Mouse (Mus musculus) thymus, postnatal 25 days (tissue): Measurements from ENCODE around the gene Nmnat3.

ENCODE experiments used
- DNase-seq: peaks from one replicate; pipeline ENCODE4 v3.0.0; 2022

Nmnat3 gene

DNA sequence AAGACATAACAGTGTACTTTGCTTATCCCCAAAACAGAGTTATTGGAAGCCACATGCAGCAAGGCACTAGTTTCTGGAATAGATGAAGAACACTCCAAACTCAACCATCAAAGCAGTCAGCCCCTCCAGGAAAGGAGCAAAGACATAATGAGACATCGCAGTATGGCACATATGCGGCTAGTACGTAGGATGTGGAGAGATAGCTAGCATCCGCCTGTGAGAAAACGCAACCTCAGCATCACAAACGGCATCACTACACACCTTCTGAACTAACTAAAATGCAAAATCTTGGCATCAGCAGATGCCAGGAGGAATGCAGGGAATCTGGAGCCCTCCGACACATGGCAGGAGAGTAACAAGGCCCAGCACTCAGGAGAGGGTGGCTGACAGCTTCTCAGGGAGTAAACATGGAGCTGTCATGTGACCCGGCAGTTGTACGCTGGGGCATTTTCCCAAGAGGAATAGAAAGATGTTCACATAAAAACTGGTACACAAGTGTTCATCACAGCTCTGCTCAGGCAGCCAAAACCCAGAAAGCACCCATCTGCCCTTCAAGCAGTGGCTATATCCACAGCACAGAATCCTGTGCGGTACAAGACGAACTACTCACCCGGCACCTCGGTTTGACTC is 80.2 kb downstream of the Nmnat3 start:
- no peak for DNase-seq

DNA sequence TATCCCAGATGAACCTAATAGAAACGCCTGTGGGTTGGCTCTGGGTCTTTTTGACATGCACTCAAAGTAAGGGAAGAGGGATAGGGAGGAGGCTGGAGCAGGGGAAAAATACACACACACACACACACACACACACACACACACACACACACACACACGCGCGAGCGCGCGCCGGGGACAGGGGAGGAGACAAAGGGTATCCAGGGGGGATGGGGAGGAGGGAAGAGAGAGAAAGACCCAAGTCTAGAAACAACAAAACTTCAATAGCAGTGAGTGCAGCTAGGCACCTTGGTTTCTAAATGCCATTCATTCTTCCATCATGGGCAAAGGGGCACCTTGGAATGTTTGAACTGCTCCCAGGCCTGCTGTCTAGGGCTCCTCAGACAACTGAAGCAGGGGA is 82.5 kb downstream of the Nmnat3 start:
- DNase-seq, result no peak

DNA sequence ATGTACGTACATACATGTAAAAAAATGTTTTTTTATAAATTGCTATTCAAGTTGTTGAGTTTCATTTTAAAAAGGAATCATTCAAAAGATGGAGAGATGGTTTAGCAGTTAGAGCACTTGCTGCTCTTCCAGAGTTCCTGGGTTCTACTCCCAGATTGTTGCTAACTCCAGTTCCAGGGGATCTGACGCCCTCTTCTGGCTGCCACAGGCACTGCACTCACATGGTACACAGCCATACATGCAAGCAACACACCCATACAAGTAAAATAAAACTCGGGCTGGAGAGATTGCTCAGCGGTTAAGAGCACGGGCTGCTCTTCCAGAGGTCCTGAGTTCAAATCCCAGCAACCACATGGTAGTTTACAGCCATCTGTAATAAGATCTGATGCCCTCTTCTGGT is 86.1 kb downstream of the Nmnat3 start:
- DNase-seq, result no peak

DNA sequence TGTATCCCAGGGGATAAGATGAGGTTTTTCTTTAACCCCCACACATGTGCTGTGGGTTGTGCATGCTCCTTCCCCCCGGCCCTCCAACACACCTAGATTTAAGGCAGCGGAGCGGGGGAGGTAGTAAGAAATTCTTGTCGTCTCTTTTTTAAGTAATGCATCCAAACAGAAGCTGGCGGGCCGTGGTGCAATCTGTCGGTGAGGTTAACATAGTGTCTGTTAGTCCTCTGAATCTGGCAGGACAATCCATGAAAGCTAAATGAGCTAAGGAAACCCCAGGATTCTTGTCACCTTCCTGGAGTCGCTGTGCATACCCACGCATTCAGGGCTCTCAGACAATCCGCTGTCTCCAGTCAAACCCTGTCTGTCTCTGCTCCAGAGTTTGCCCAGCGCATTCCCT is 87.7 kb downstream of the Nmnat3 start:
- no peak for DNase-seq

DNA sequence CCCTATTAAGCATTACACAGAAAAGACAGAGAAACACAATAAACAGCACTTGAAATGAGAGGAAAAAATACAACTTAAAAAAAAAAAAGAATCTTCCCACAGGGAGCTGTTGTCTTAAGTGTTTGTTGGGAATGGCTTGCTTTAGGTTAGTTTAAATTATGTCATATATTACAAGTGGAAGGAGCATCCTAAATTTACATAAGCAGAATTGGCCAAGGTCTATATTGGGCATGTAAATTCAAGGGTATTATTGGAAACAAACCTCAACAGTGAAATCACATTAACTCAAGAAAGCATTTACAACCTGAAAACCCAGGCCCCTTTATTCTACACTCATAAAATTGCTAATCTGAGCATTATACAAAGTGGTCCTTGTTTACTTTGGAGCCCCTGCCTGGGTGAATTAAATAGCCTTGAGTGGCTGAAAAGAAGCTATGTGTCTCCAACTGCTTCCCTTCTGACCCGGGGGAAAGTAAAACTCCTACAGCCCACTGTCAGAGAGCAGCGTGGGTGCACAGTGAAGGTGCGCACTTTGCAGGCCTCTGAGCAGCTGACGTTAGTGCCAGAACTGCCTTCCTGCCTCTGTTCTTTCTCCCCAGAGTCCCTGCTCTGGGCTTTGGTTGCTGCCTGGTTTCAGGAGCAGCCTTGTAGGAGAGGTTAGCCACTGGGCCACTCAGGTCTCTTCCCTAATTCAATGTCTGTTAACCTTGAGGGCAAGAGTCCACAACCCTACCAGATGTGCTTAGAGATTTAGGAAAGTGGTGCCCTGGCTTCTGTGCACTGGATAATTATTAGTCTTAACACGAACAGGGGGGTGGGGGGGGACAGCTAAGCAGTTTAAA is 88.3 kb downstream of the Nmnat3 start:
- DNase-seq, result no peak

DNA sequence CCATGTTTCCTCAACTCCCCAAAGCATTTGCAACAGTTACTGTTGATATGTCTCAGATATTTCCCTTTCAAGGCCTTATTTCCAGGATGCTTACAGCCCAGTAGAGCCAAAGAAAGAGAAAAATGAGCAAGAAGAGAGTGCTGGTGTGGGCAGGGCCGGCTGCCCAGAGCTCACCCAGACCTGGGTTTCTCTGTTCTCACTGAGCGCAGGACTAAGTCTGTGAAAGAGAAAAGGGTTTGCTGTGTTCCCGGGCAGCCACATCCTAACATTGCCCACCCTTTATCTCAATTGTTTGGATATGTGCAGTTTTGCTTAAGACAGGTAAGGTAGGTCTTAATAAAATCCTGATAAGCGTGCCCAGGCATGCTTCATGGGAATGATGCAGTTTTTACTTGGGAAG is 92.5 kb downstream of the Nmnat3 start:
- no peak for DNase-seq

DNA sequence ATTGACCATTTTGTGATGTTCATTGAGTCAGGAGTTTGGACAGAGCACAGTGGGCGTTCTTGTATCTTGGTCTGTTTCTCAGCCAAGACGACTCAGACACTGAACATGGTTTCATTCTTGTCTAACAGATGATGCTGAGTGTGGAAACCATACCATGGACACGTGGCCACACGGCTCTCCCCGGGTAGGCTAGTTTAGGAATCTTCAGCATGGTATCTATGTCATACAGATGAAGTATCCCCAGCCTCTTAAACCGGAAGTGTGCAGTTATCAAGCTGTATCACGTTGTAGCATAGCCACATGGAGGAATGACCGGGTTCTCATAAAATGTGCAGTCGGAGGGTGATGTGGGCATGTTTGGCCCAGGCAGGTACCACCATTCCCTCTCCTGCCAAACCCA is 93.4 kb downstream of the Nmnat3 start:
- DNase-seq, result no peak

DNA sequence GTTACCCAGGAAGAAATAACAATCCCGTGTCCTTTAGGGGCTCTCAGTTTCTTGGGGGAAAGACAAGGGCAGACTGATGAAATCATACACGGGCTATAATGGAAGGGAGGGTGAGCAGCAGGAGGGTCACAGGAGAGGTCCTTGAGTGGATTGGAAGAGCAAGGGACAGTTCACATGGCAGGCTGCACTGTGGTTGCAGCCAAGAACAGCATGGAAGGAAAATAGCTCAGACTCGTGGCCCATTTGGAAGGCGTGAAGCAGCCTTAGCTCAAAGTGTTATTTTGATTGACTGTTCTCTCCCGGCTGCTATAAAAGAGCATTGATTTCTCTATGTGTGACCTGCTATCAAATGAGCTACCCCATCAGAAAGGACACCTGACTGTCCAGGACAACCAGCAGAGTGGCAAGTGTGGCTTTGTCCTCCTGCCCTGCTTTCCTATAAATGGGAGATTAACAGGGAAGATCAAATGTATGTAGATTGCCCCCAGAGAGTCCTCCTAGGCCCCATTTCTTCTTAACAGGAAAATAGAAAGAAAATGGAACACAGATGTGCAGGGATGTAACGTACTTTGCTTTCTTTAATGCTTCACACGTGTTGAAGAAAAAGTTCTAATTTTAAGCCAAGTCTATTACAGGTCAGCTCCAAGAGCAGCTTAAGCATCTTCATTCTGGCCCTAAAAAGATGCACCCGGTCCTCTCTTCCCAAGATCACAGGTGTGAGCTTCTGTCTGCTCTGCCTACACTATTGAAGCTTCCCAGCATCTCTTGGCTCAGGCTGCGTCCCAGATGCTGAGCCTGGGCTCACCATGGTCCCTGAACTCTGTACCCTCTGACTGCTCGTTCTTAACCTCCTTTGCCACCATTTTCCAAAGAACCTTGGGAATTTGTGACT is 100.8 kb downstream of the Nmnat3 start:
- DNase-seq, result no peak

DNA sequence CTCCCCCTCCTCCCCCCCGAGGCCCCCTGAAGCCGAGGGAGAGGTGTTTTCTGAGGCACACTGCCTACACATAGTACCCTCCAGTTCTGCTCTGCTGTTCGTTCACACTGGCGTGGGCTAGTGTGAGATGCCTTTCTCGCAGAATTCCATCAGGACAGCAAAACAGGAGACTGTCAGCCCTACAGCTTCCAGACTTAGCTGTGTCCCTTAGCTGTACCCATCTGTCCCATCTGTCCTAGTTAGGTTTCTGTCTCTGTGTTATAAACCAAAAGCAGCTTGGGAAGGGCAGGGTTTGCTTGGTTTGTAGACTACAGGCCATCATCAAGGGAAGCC is 101.4 kb downstream of the Nmnat3 start:
- no peak for DNase-seq

DNA sequence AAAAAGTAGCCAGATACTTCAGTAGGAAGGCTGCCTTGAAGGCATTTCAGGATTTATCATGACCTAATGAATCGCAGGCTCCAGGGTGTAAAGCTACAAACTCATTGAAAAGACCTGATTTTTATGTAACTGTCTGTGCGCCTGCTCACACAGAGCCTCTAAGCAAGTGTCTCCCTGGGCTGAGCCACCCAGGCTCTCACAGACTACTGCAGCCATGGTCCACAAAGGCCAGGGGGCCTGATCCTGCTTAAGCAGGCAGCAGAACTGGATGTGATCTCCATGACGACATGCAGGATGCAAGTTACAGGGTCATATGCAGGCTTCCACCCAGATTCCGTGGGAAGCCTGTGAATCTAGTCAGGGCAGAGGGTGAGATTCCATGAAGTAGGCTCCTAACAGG is 106.3 kb downstream of the Nmnat3 start:
- DNase-seq, result no peak

DNA sequence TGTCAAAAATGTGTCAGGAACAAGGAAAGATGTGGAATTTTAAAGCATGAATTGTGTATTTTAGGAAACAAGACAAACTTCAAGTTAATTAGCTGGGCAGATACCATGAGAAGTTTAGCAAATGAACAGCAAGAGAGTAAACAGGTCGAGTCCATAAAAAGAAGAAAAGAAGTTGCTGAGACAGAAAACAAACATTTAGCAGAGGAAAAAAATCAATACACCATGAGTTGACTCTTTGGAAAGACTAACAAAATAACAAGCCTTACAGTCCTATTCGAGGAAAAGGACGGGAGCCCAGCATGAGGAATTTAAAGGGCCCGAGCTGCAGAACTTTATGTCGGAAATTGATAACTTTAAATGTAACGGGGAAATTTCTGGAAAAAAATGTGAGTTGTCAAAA is 110.0 kb downstream of the Nmnat3 start:
- no peak for DNase-seq

DNA sequence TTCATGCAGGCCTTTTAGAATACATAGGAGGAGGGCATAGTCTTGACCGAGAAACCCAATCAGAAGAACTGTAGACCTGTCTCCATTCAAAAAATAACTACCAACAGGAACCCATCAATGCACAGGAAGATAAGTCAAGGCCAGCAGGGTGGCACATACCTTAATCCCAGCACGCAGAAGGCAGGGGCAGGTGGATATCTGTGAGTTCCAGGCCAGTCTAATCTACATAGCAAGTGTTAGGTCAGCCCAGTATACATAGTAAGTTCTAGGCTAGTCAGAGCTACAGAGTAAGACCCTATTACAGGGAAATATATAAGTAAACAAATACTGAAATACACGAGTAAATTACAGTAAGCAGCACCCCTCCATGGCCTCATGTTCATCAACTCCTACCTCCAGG is 110.6 kb downstream of the Nmnat3 start:
- no peak for DNase-seq

DNA sequence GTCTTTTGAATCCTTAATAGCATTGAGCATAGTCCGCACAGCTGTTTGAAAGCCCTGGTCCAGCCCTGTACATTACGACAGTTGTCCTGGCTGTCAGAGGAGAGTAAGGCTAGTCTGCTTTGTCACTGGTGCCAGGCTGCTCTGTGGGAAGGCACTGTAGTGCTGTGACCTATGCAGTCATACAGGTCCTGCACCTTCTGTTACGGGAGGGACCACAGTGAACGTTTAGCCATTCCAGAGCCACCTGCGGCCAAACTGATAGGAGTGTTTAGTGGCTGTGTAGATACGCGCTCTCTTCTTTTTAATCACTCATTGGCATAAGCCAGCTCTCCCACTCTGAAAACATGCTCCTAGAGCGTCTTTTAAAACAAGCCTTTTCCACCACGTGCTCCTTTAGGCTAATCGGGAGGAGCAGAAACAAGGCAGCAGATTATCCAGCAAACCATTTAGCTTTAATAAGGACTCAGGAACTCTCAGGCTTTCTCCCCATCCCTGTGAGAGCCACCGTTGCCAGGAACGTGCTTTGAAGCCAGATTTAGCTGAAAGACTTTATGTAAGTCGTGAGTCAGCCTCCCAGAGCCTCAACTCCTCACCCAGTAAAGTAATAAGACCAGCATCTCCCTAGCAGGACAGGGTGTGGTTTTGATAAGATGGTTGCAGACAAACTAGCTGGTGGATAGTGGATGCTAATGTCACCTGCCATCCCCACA is 113.1 kb downstream of the Nmnat3 start:
- no peak for DNase-seq

DNA sequence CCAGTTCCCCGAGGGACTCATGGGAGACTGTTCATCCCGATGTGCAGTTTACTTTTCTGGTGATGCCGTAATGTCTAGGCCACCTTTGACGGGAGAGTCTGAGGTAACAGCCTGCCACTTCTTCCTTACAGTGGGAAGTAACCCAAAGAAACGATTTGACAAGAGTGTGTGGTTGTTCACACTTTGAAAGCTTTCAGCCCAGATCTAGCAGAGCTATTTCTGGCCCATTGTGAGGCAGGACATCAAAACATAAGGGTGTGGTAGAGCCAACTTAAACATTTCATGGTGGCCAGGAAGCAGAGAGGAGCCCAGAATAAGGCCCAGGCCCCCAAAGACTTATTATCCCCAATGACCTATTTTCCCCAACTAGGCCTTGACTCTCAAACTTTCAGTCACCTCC is 114.4 kb downstream of the Nmnat3 start:
- DNase-seq, result no peak

DNA sequence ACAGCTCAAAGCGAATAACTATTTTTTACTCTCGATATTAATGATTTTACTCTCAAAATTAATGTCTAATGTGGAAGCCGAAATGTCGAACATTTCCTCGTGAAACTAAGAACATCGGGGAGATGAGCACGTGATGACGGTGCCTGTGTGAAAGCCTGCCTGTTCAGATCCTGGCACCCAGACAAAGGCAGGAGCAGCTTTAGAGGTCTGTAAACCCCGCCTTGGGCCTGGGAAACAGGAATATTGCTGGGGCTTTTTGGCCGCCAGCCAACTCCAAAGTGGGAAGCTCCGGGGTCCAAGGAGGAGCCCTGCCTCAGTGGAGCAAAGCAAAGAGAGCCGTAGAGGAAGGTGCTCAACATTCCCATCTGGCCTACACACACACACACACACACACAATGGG is 120.5 kb downstream of the Nmnat3 start:
- no peak for DNase-seq

DNA sequence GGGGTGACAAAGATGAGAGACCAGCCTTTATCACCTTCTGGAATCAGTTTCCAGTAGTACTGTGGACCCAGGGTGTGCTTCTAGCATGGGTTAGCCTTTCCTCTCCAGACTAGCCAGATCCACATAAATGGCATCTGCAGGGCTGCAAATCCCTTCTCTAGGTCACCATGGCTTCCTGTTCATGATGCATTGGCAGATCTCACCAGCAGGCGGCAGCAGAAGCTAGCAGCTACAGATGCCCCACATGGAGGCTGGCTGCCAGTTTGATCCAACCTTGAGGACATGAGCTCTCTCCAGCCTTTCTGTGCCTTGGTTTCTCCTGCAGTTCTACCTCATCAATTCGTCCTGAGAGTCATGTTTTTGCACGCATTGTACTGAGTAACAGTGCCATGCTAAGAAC is 121.9 kb downstream of the Nmnat3 start:
- peak; percentile 57 for DNase-seq

DNA sequence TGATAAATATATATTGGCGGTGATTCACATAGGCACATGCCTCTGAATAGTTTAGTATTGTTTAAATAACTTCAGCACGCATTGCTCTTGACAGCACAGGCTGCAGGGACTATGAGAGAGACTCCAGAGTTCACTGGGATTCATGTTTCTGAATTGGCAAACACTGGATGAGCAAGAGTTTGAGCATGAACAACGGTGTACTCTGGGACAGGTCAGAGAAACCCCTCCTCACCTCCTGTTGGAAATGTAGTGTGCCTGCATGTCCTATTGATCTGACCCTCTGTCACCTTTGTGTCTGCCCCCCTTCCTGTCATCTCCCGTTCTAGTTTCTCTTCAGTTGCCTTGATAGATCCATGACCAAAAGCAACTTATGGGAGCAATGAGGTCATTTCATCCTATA is 128.2 kb downstream of the Nmnat3 start:
- DNase-seq, result no peak

DNA sequence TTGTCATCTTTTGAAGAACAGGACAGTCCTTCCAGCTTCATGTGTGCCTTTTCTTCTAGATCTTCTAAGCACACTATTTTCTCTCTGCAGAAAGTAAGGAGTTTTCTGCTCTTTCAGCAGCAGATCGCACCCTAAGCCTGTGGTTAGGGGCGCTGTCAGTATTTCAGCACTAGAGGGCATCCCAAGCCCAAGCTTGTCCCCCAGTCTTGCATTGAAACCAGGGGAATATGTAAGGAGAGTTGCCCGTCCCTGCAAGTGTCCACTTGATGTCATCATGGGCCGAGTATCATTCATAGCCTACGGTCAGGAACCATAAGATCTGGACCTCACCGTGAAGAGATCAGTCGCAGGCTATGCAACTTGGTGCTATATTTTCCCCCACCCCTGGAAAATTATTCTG is 130.7 kb downstream of the Nmnat3 start:
- DNase-seq, result no peak

DNA sequence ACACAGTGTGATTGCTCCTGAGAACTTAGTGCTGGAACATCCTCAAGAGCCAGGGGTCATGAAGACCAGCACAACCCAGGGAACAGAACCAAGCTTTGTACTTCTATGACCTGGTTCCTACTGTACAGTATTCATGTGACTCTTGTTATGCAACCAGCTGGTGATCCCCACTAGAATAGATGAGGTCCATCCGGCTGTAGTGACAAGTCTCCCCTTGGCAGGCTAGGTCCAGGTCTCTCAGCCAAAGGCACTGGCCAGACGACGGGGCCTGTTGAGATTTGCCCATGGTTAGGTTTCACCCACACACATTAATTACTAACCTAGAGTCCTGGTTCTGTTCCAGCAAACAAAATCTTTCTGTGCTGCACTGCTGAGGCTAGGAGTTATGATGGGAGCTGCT is 131.1 kb downstream of the Nmnat3 start:
- DNase-seq, result no peak

DNA sequence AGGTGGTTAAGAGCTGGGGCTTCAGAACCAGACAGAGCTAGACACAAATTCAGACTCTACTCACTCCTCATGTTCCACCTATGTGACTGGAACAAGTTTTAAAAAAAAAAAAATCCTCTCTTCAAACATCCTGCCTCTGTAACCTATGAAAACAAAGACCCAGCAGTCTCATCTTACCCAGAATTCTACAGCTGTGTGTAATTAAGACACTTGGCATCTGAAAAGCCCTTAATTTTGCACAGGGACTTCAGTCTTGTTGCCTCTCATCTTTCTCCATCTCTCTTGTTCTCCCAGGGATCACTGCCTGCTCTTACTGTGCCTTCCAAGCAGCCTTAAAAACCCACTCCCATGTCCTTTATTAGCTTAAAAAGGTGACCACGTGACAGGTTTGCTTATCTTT is 133.4 kb downstream of the Nmnat3 start:
- DNase-seq, result no peak

DNA sequence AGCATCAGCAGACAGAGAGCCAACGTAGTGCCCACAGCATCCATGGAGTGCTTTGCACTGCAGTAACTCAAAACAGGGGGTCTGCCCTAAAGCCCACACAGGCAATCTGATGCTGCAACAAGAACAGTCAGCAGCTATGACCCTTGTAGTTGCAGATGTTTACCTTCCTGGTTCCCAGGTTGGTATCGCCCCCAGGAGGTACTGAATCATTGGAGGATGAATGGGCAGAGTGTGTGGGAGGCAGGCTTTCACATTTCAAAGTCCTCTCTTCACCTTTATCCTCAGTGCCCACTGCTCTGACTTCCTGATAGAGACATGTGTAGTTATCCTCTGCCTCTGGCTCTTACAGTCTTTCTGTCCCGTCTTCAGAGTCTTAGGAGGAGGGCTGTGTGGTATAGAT is 134.7 kb downstream of the Nmnat3 start:
- DNase-seq, result no peak

DNA sequence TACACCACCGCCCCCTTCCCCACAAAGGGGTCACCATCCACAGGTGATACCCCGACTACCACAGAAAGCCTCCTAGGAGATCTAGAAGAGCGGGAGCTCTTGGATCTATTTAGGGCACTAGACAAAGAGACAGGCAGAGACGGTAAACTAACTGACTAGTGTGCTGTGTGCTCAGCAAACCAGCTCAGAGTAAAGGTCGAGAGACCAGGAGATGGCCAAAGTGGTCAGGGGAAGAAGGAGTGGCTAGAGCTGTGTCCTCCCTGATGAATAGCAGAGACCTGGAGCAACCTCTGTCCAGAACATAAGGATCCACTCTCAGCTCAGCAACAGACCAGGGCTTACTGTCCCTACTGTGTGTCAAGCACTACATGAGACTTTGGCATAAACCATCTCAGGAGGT is 135.4 kb downstream of the Nmnat3 start, which contains the start of gene Rbp1:
Rbp1 (plus strand) TSS at position 306 of the 400 bp plus-strand sequence.
- DNase-seq, result no peak

DNA sequence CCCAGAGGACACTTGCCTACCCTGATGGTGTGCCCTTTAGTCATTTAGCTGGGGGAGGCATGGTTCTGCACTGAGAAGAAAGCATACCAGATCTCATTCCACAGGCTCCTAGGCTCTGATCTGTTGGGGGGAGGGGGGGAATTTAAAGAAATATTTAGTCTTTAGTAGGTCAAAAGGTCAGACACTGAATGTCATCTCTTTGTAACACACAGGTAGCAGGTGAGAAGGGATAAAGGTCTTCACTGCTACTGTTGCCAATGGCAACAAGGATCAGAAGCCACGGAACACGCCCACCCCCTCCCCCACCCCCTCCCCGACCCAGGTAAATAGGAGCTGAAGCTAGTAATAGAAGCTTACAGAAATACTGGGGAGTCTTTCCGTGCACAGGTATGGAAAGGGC is 136.5 kb downstream of the Nmnat3 start:
- DNase-seq, result no peak
